Mouse (Mus musculus): ENCODE results near the gene Mtss1l. TPM values are rescaled to one million over a fixed set of nuclear protein-coding genes. Genes with fewer than 3 reads are reported as not detected.

Mtss1l gene
- total and polyA plus RNA-seq, 3 experiments, result 0.64 to 0.66 TPM; not detected in 1

DNA sequence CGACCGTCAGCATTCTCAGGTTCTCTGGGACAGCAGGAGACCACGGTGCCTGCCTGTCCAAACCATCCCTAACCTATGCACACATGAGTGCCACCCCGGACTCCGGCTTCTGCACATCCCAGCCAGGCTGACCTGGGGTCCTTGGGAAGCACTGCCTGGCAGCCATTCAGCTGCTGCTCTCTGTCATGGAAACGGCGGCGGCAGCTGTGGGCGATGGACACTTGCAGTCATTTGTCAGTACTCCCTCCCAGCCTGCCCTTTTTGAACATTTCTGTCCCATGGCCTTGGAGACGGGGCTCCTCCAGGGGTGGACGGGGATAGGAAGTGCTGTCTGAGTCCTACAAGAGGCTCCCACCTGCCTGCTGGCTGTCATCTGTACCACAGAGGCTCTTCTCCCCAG, 12.8 kb upstream of the Mtss1l start:
- TF ChIP-seq RCOR1 (conservative IDR thresholded peaks at IDR 0.05; ENCODE audit: low read depth, low read length) (no peak), MAX (IDR thresholded peaks at IDR 0.05; ENCODE audit: low read length) (no peak), MAZ (IDR thresholded peaks at IDR 0.05; ENCODE audit: low read depth, low read length) (no peak), ELF1 (IDR thresholded peaks at IDR 0.05; ENCODE audit: low read depth, low read length) (no peak), USF2 (conservative IDR thresholded peaks at IDR 0.05; ENCODE audit: low read depth, low read length) (no peak), ETS1 (conservative IDR thresholded peaks at IDR 0.05; ENCODE audit: low read depth, low read length) (no peak), MYC (IDR thresholded peaks at IDR 0.05; ENCODE audit: low read depth, low read length) (no peak), CTCF (conservative IDR thresholded peaks at IDR 0.05 in 1 of 2, IDR thresholded peaks at IDR 0.05 in 1 of 2; ENCODE audit: low read depth in 2 of 2, low read length in 2 of 2) (no peak), RAD21 (IDR thresholded peaks at IDR 0.05; ENCODE audit: low read depth, low read length) (no peak), POLR2A (IDR thresholded peaks at IDR 0.05; ENCODE audit: low read depth, low read length) (no peak)
- dilution Hi-C loops (cut with MboI; ENCODE audit: extremely low pct_ligation_motif_present, extremely low pct_unique_long_range_greater_than_20kb, low sequenced_read_pairs), result no loop called here
- peaks cover 54 to 98% of the 10 kb centered on the region in 2 experiments for H3K36me3 ChIP-seq (replicated peaks in 1 of 2; ENCODE audit: control insufficient read depth in 1 of 2, insufficient read depth in 1 of 2, low read length in 1 of 2)

DNA sequence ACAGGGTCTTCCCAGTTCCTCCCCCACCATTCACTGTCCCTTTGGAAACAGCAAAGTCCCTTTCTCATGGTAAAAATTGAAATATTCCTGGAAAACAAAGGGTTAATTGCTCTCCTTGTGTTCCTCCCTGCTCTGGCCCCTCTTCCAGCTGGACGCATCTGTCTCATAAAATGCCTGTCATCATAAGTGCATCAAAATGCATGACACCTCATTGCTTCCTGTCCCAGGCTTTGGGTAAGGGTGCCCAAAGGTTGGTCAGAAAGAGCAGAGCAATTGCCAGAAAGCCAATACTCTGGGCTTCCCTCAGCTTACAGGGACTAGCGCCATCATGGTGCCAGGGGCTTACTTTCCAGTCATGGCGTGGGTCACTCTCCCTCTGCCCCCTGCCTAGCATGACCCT, 10.7 kb upstream of the Mtss1l start:
- Histone ChIP-seq H3K4me3 (replicated peaks in 1 of 3; ENCODE audit: low read depth in 2 of 3, low read length in 2 of 3, poor library complexity in 1 of 3) (no peak overlapping the region), H3K79me2 (replicated peaks; ENCODE audit: control insufficient read depth, extremely low read depth, insufficient read depth, poor library complexity, severe bottlenecking) (no peaks in the 10 kb centered on the region), H3K9ac (ENCODE audit: insufficient read depth, low read depth) (no peak overlapping the region), H3K27me3 (replicated peaks) (no peaks in the 10 kb centered on the region), H3K27ac (ENCODE audit: insufficient read depth, low read depth) (no peak overlapping the region), H3K4me2 (ENCODE audit: insufficient read depth, low read depth, poor library complexity, severe bottlenecking) (no peak overlapping the region), H3K36me3 (replicated peaks in 1 of 2; ENCODE audit: control insufficient read depth in 1 of 2, insufficient read depth in 1 of 2, low read length in 1 of 2) (peaks cover 58 to 99% of the 10 kb centered on the region in 2 experiments), H3K4me1 (ENCODE audit: control insufficient read depth in 1 of 2, insufficient read depth in 2 of 2) (no peaks in the 10 kb centered on the region), H3K9me3 (replicated peaks; ENCODE audit: low read length) (no peaks in the 10 kb centered on the region)
- in situ Hi-C loops (cut with MboI; ENCODE audit: low pct_ligation_motif_present, low pct_unique_long_range_greater_than_20kb, low sequenced_read_pairs), result no loop called here
- TF ChIP-seq POLR2AphosphoS2 (IDR thresholded peaks at IDR 0.05; ENCODE audit: low read depth, low read length), result no peak
- no peak for TF ChIP-seq SMC3 (IDR thresholded peaks at IDR 0.05; ENCODE audit: low read depth, low read length)
- no peak for TF ChIP-seq KAT2A (IDR thresholded peaks at IDR 0.05; ENCODE audit: insufficient replicate concordance, low read length)
- no peak for TF ChIP-seq BHLHE40 (IDR thresholded peaks at IDR 0.05; ENCODE audit: low read depth, low read length)
- TF ChIP-seq MAX (IDR thresholded peaks at IDR 0.05; ENCODE audit: low read length), result no peak
- no peak for TF ChIP-seq JUND (conservative IDR thresholded peaks at IDR 0.05; ENCODE audit: low read depth, low read length)
- no peak for DNase-seq (ENCODE audit: extremely low read depth)
- dilution Hi-C loops (cut with MboI; ENCODE audit: extremely low pct_ligation_motif_present, extremely low pct_unique_long_range_greater_than_20kb, low sequenced_read_pairs), result no loop called here

More for the DNA sequence above, 12.8 kb upstream of the Mtss1l start:
- DNase-seq (ENCODE audit: extremely low read depth), result no peak
- H3K27me3 ChIP-seq (replicated peaks), result no peaks in the 10 kb centered on the region
- H3K79me2 ChIP-seq (replicated peaks; ENCODE audit: control insufficient read depth, extremely low read depth, insufficient read depth, poor library complexity, severe bottlenecking), result no peaks in the 10 kb centered on the region
- H3K4me1 ChIP-seq (ENCODE audit: control insufficient read depth in 1 of 2, insufficient read depth in 2 of 2), result peaks cover 3 to 17% of the 10 kb centered on the region in 2 experiments
- H3K9me3 ChIP-seq (replicated peaks; ENCODE audit: low read length), result no peaks in the 10 kb centered on the region
- no peak overlapping the region for H3K9ac ChIP-seq (ENCODE audit: insufficient read depth, low read depth)
- no peak overlapping the region for H3K4me2 ChIP-seq (ENCODE audit: insufficient read depth, low read depth, poor library complexity, severe bottlenecking)
- in situ Hi-C loops (cut with MboI; ENCODE audit: low pct_ligation_motif_present, low pct_unique_long_range_greater_than_20kb, low sequenced_read_pairs), result no loop called here
- H3K4me3 ChIP-seq (replicated peaks in 1 of 3; ENCODE audit: low read depth in 2 of 3, low read length in 2 of 3, poor library complexity in 1 of 3), result no peak overlapping the region
- no peak overlapping the region for H3K27ac ChIP-seq (ENCODE audit: insufficient read depth, low read depth)

All from CH12.LX (cell line).